Mouse (Mus musculus) kidney, postnatal 0 days (tissue): ENCODE measurements around the gene Tmem132a. TPM values are rescaled to one million over a fixed set of nuclear protein-coding genes. Genes with fewer than 3 reads are reported as not detected.

Experiments
- ATAC-seq: fragments of 200-750 bp; cut with Nextera tagmentation; replicated peaks from 2 replicates; pipeline ENCODE4 v1.8.0; 2017; ENCODE audit warnings: low read depth, moderate number of reproducible peaks, moderate TSS enrichment, moderate library complexity; ENCODE audit not compliant: low FRiP score
- DNase-seq: peaks from one replicate; pipeline ENCODE4 v3.0.0-alpha.2; 2016; ENCODE audit warnings: low spot score
- H3K27ac ChIP-seq: fragments of 300-500 bp; sonication (generic); 2 replicates; pipeline ENCODE4 v1.5.1; 2014; ENCODE audit warnings: mild to moderate bottlenecking
- H3K27me3 ChIP-seq: fragments of 300-500 bp; sonication (generic); 2 replicates; pipeline ENCODE4 v1.6.1; 2014; ENCODE audit warnings: low read length, mixed read lengths; ENCODE audit not compliant: insufficient read depth
- H3K36me3 ChIP-seq: fragments of 300-500 bp; sonication (generic); 2 replicates; pipeline ENCODE4 v1.6.1; 2014; ENCODE audit warnings: low read length, mixed read lengths; ENCODE audit not compliant: insufficient read depth
- H3K4me1 ChIP-seq: fragments of 300-500 bp; sonication (generic); replicated peaks from 2 replicates; pipeline ENCODE4 v1.6.1; 2014; ENCODE audit warnings: antibody characterized with exemption, low read length, mixed read lengths; ENCODE audit not compliant: insufficient read depth
- H3K4me2 ChIP-seq: fragments of 300-500 bp; sonication (generic); 2 replicates; pipeline ENCODE4 v1.6.1; 2014; ENCODE audit warnings: mild to moderate bottlenecking, low read length, moderate library complexity, mixed read lengths
- H3K4me3 ChIP-seq: fragments of 300-500 bp; sonication (generic); replicated peaks from 2 replicates; pipeline ENCODE4 v1.5.1; 2014; ENCODE audit warnings: low read depth, low read length
- H3K9ac ChIP-seq: fragments of 300-500 bp; sonication (generic); 2 replicates; pipeline ENCODE4 v1.6.1; 2014; ENCODE audit warnings: low read depth, low read length
- H3K9me3 ChIP-seq: fragments of 300-500 bp; sonication (generic); replicated peaks from 2 replicates; pipeline ENCODE4 v1.6.1; 2016; ENCODE audit warnings: low read length, inconsistent platforms, mixed read lengths
- CTCF ChIP-seq: IDR thresholded peaks from 2 replicates; pipeline ENCODE4 v1.5.1; 2016; ENCODE audit warnings: antibody characterized with exemption, low read depth, mild to moderate bottlenecking, moderate library complexity
- WGBS: fragments of 180-500 bp; shearing (Covaris S2); extraction: QIAGEN DNeasy Blood & Tissue Kit; methylation state at CpG from one replicate; pipeline ENCODE4 v1.1.7; 2014; 5-methylcytosine and 5-hydroxymethylcytosine counted together
- polyA plus RNA-seq: library from polyadenylated mRNA; unstranded; fragments of >200 nt; fragmentation: Nextera tagmentation; extraction: Ambion mirVana; gene quantifications from 2 replicates; pipeline ENCODE4 v1.2.1, GENCODE M21; 2015

Tmem132a gene
- polyA plus RNA-seq, 1 experiment from 2014 or later: 43.5 TPM

DNA sequence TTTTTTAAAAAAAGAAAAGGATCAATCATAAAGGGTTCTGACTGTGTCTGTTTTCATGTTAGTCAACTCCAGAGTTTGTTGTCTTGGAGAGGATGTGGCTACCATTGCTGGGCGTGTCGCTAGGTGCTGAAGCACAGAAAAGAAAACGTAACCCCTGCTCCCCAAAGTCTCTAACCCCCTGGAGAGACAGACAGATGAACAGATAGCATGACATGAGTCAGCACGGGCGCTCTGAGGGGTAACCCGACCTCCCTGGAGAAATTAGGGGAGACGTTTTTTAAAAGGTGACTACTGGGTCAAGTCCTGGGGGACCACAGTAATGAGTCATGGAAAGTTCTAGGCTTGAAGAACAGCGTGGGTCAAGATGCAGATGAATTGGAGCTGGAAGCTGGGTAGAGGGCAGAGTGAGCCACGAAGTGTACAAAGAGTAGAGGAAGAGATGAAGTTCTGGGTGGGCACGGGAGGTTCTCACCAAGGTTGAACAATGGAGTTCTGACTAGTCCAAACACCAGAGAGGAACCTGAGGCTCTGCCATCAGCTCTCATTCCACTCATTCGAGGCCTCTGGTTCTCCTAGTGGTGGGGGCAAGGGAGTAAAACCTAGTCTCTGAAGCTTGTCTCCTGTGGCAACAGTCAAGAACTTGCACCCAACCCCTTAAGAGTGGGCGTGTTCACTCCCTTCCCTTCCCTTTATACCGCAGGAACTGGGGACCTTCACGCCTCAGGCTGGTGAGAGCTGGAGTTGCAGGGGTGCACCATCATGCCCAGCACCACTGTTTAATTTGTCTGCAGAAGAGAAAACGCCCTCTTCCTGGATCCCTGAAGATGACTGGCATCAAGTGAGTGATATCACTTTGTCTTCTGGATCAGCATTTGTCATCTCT lies 30.5 kb downstream of the Tmem132a start, which contains the start of gene Slc15a3:
Gene Slc15a3 (plus strand): TSS at position 718 of the 883 bp plus-strand sequence.
- 66% methylated on average over 15 of the region's 15 CpGs for WGBS
- H3K4me3 ChIP-seq: no peak within 1 kb of the TSS
- no peak within 1 kb of the TSS for H3K4me2 ChIP-seq
- no peak for TF ChIP-seq CTCF
- H3K4me1 ChIP-seq: peaks cover 14% of the 10 kb centered on the region; the same call in 1 of the 2 replicates
- ATAC-seq (no peak), DNase-seq (no peak)
- no peaks in the 10 kb centered on the region for H3K9me3 ChIP-seq
- H3K27me3 ChIP-seq: no peaks in the 10 kb centered on the region
- no peaks in the 10 kb centered on the region for H3K36me3 ChIP-seq
- no peak within 1 kb of the TSS for H3K9ac ChIP-seq
- no peak within 1 kb of the TSS for H3K27ac ChIP-seq

DNA sequence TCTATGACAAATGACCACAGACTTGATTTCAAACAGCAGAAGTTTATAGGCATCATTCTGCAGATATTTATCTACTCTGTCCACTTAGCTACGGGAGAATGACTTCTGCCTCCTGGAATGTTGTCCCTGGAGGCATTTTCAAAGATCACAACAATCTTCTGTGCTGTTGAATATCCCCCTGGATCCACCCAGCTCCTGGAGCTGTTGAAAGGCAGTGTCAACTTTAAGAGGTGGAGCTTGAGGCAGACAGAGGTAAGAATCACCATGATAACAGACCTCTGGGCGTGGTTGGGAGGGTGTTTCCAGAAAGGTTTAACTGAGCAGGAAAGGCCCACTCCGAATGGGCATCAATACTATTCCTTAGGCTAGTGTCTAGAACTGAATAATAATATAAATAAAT lies 34.1 kb downstream of the Tmem132a start:
- Histone ChIP-seq H3K4me1 (no peaks in the 10 kb centered on the region), H3K4me3 (no peak overlapping the region), H3K4me2 (no peak overlapping the region), H3K27me3 (no peaks in the 10 kb centered on the region), H3K36me3 (no peaks in the 10 kb centered on the region), H3K9me3 (no peaks in the 10 kb centered on the region), H3K27ac (no peak overlapping the region), H3K9ac (no peak overlapping the region)
- WGBS: 58% methylated on average over 3 of the region's 3 CpGs
- no peak for ATAC-seq
- TF ChIP-seq CTCF: no peak
- DNase-seq: no peak

DNA sequence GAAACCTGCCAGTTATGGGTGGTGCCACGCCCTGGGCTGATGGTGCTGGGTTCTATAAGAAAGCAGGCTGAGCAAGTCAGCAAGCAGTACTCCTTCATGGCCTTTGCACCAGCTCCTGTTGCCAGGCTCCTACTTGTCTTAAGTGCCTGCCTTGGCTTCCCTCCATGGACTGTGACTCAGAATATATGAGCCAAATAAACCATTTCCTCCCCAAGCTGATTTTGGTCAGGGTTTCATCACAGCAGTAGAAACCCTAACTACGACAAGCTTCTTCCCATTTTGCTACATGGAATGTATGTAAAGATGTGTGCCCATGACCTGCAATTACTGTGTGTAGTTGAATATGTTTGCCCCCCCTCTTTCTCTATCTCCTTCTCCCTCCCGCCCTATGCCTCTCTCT lies 36.1 kb downstream of the Tmem132a start:
- WGBS: 73% methylated on average over 3 of the region's 3 CpGs
- H3K4me3 ChIP-seq: no peak overlapping the region
- H3K9ac ChIP-seq: no peak overlapping the region
- no peaks in the 10 kb centered on the region for H3K9me3 ChIP-seq
- DNase-seq (no peak), ATAC-seq (no peak)
- H3K27me3 ChIP-seq: no peaks in the 10 kb centered on the region
- H3K4me2 ChIP-seq: no peak overlapping the region
- no peak for TF ChIP-seq CTCF
- no peaks in the 10 kb centered on the region for H3K4me1 ChIP-seq
- H3K36me3 ChIP-seq: no peaks in the 10 kb centered on the region
- no peak overlapping the region for H3K27ac ChIP-seq

DNA sequence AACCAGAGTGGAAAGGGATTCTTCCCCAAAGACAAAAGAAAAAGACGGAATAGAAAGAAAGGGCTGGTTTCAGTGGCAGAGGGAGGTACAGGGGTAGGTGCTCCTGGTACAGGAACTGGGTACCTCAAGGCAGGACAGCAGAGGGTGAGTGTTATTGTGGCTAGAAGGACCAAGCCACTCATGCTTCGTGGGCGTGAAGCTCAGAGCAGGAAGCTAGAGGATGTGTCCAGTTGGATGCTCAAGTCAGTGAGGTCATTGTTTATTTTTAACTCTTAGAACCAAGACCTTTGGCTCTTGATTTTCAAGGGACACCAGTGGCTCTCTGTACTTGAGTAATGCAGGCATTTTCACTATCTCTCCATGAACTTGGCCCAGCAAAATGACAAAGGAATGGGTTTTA lies 37.7 kb downstream of the Tmem132a start:
- no peak overlapping the region for H3K9ac ChIP-seq
- H3K9me3 ChIP-seq: no peaks in the 10 kb centered on the region
- 71% methylated on average over 3 of the region's 3 CpGs for WGBS
- H3K4me2 ChIP-seq: no peak overlapping the region
- no peak for TF ChIP-seq CTCF
- H3K27me3 ChIP-seq: no peaks in the 10 kb centered on the region
- ATAC-seq: no peak
- no peak overlapping the region for H3K27ac ChIP-seq
- H3K4me3 ChIP-seq: no peak overlapping the region
- no peaks in the 10 kb centered on the region for H3K4me1 ChIP-seq
- H3K36me3 ChIP-seq: no peaks in the 10 kb centered on the region
- DNase-seq: no peak

DNA sequence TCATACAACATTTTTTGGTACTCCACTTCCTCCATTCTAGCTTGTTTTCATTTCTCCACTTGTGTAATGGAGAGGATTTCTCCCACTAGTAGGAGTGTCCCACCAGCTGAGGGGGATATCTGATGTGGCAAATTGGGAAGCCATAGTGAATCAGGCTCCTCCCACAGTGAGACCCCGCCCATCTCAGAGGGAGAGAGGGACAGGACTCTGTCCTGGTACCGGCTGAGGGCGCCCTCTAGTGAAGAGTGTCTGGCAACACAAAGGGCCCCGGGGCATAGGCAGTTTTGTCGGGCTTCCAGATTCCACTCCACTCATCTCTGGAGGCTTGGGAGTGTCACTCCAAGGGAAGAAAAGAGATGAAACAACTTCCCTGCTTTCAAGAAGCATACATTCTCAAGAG lies 38.3 kb downstream of the Tmem132a start:
- TF ChIP-seq CTCF: peak; percentile 78
- Histone ChIP-seq H3K9me3 (no peaks in the 10 kb centered on the region), H3K4me2 (no peak overlapping the region), H3K27ac (no peak overlapping the region), H3K36me3 (no peaks in the 10 kb centered on the region), H3K4me1 (no peaks in the 10 kb centered on the region), H3K27me3 (no peaks in the 10 kb centered on the region), H3K4me3 (no peak overlapping the region), H3K9ac (no peak overlapping the region)
- 9% methylated on average over 5 of the region's 5 CpGs for WGBS
- ATAC-seq (peak; percentile 80), DNase-seq (peak; percentile 89)

DNA sequence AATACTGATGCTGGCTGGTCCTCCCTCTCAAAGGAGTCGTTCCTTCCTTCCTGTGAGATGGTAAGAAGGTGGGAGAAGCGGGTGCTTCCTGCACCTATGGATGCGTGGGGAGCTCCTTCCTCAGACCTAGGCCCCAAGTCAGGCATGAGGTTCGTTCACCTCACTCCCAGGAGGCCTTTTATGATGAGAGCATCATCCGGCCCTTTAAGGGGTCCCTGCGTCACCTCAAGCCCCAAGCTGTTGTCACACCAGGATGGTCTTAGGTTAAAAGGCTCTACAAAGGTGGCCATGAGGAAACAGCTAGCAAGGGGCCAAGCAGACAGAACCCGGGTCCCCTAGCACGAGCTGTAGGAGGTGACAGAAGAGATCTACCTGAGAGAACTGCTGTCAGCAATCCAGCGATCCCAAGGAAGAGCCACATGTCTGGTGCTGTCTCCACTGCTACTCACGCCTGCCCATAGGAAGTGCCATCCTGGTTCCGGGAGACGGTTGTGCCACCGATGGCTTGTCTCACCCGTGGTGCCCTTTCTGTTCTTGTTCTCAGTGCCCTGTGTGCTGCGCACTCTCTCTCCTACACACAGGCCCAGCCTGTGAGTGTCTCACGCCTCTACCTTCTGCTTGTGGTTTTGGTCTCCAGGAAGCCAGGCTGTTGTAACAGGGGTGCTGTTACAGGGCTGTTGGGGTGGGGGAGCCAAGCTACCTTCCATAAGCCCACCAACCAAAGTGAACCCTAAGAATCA lies 40.1 kb downstream of the Tmem132a start, which contains the start of gene Cd6:
Gene Cd6 (minus strand): TSS at position 623 of the 740 bp plus-strand sequence.
- no peaks in the 10 kb centered on the region for H3K27me3 ChIP-seq
- no peak within 1 kb of the TSS for H3K9ac ChIP-seq
- no peak for TF ChIP-seq CTCF
- H3K4me1 ChIP-seq: no peaks in the 10 kb centered on the region
- 88% methylated on average over 16 of the region's 16 CpGs for WGBS
- H3K9me3 ChIP-seq: no peaks in the 10 kb centered on the region
- H3K4me2 ChIP-seq: no peak within 1 kb of the TSS
- H3K27ac ChIP-seq: no peak within 1 kb of the TSS
- no peak within 1 kb of the TSS for H3K4me3 ChIP-seq
- no peak for DNase-seq
- no peak for ATAC-seq
- no peaks in the 10 kb centered on the region for H3K36me3 ChIP-seq
